Mouse (Mus musculus): ENCODE measurements around the gene Vmn1r12. TPM values are rescaled to one million over a fixed set of nuclear protein-coding genes. Genes with fewer than 3 reads are reported as not detected.
"Not testable (repeated sequence)": the region's sequence is repeated elsewhere in the genome, so short reads cannot be mapped to it uniquely, and the experiment has no call there.

The Vmn1r12 gene
- polyA plus RNA-seq (2015; fragmentation: Nextera tagmentation; extraction: Ambion mirVana), result not detected in 2 replicates

DNA sequence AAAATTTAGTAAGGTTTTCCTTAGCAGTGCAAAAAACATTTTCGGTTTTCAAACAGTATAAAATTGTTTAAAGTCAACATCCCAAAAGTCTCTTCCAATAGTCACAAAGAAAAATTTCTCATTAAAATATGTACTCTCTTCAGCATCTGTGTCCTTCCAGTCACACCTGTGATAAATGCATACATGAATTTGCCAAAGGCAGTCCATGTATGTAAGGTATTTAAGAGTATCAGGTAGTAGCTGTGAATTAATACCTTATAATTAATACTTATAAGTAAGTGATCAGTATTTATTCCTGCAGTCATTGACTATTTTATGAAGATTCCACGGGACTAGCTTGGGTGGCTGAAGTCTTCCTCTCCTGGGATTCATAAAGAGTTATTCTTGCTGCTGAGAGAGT, at the start of gene Vmn1r12:
Vmn1r12 (plus strand) TSS at position 301 of the 400 bp plus-strand sequence.
- Histone ChIP-seq H3K9me3 (ENCODE audit: control insufficient read depth, low read length) (no peaks in the 10 kb centered on the region), H3K4me1 (ENCODE audit: control insufficient read depth, insufficient read depth, low read depth, low read length) (no peaks in the 10 kb centered on the region), H3K4me3 (ENCODE audit: low read length) (no peak within 1 kb of the TSS), H3K27ac (ENCODE audit: low read depth, low read length) (no peak within 1 kb of the TSS), H3K9ac (ENCODE audit: low read depth, low read length) (no peak within 1 kb of the TSS), H3K27me3 (replicated peaks; ENCODE audit: control insufficient read depth, insufficient read depth, low read length) (no peaks in the 10 kb centered on the region), H3K36me3 (ENCODE audit: control insufficient read depth, insufficient read depth, low read length) (no peaks in the 10 kb centered on the region), H3K4me2 (ENCODE audit: low read length) (no peak within 1 kb of the TSS)
- ATAC-seq, result no peak
- WGBS, result 88% methylated on average over 2 of the region's 2 CpGs

DNA sequence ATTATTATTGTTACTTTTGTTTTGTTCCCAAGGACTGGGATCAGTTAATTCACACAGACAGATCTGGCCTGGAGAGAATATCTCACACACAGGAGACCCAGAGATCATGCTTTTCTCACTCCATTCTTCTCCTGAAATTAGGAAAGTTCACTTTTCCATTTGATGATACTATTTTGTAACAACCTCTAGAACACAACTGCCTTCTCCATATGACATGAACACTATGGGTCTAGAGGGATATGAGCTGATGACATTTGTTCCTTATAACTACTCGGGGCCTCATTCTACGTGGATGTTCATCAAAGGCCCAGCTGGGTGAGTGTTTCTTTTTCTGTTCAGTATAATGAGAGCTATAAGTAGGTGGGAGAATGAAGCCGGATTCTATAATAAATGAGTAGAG, 47.6 kb upstream of the Vmn1r12 start, which contains the start of gene Vmn1r10:
Vmn1r10 (plus strand) TSS at position 301 of the 400 bp plus-strand sequence.
- Histone ChIP-seq H3K4me2 (ENCODE audit: low read length) (no peak within 1 kb of the TSS), H3K4me1 (ENCODE audit: control insufficient read depth, insufficient read depth, low read depth, low read length) (no peaks in the 10 kb centered on the region), H3K9ac (ENCODE audit: low read depth, low read length) (no peak within 1 kb of the TSS), H3K27me3 (replicated peaks; ENCODE audit: control insufficient read depth, insufficient read depth, low read length) (no peaks in the 10 kb centered on the region), H3K4me3 (ENCODE audit: low read length) (no peak within 1 kb of the TSS), H3K9me3 (ENCODE audit: control insufficient read depth, low read length) (no peaks in the 10 kb centered on the region), H3K27ac (ENCODE audit: low read depth, low read length) (no peak within 1 kb of the TSS), H3K36me3 (ENCODE audit: control insufficient read depth, insufficient read depth, low read length) (no peaks in the 10 kb centered on the region)
- no peak for ATAC-seq
- 87% methylated on average over 3 of the region's 3 CpGs for WGBS

DNA sequence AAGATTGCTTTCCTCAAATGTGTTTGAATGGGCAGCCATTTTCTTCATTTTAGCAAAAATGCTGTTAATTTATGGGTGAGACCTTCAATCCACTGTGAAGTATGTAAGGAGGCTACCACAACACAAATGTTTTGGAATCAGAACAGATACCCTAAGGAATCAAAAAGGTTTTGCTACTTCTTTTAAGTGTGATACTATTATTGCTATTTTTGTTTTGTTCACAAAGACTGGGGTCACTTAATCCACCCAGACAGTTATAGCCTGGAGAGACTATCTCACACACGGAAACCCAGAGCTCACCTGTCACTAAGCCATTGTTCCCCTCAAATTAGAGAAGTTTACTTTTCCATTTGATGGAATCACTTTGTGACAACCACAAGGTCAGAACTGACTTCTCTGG, 23.6 kb upstream of the Vmn1r12 start, which contains the start of gene Vmn1r11:
Vmn1r11 (plus strand) TSS at position 301 of the 400 bp plus-strand sequence.
- Histone ChIP-seq H3K4me3 (ENCODE audit: low read length) (no peak within 1 kb of the TSS), H3K27ac (ENCODE audit: low read depth, low read length) (no peak within 1 kb of the TSS), H3K4me1 (ENCODE audit: control insufficient read depth, insufficient read depth, low read depth, low read length) (no peaks in the 10 kb centered on the region), H3K9ac (ENCODE audit: low read depth, low read length) (no peak within 1 kb of the TSS), H3K4me2 (ENCODE audit: low read length) (no peak within 1 kb of the TSS), H3K9me3 (ENCODE audit: control insufficient read depth, low read length) (no peaks in the 10 kb centered on the region), H3K36me3 (ENCODE audit: control insufficient read depth, insufficient read depth, low read length) (no peaks in the 10 kb centered on the region), H3K27me3 (replicated peaks; ENCODE audit: control insufficient read depth, insufficient read depth, low read length) (no peaks in the 10 kb centered on the region)
- whole genome bisulfite sequencing, result 74% methylated on average over 1 of the region's 1 CpGs
- no peak for ATAC-seq

DNA sequence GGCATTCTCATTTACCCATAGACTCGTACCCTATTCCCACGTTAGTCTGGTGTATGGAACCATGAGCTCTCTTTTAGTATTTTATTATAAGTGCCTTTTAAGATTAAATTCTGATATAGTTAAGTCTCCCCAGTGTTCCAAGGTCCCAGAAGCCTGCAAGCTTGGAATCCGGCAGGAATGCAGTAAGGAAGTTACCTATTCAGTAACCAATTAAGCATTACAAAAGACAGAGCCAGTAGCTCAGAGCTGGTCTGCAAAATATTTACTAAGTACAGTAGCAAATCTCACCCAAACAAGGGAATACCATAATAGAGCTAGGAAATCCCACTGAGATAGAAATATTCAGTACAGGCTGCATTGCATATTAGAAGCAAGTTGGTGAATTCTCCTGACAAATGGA, 33.3 kb downstream of the Vmn1r12 start:
- H3K4me2 ChIP-seq (ENCODE audit: low read length), result not testable (repeated sequence)

DNA sequence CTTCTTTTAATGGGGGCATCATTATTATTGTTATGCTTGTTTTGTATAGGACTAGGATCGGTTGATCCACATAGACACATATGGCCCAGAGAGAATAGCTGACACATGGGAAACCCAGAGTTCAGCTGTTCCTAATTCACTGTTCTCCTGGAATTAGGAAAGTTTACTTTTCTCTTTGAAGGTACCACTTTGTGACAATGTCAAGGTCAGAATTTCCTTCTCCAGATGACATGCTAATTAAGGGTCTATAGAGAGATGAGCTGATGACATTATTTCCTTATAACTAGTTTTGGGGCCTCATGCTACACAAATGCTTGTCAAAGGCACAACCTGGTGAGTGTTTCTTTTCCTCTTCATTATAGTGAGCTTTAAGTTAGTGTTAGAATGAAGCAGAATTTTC, 46.3 kb downstream of the Vmn1r12 start, which contains the start of gene Vmn1r13:
Vmn1r13 (plus strand) TSS at position 301 of the 400 bp plus-strand sequence.
- H3K36me3 ChIP-seq (ENCODE audit: control insufficient read depth, insufficient read depth, low read length); H3K9me3 ChIP-seq (ENCODE audit: control insufficient read depth, low read length); H3K9ac ChIP-seq (ENCODE audit: low read depth, low read length); H3K27me3 ChIP-seq (replicated peaks; ENCODE audit: control insufficient read depth, insufficient read depth, low read length); H3K4me2 ChIP-seq (ENCODE audit: low read length); H3K4me3 ChIP-seq (ENCODE audit: low read length); H3K4me1 ChIP-seq (ENCODE audit: control insufficient read depth, insufficient read depth, low read depth, low read length); H3K27ac ChIP-seq (ENCODE audit: low read depth, low read length); ATAC-seq: not testable (repeated sequence)
- WGBS, result 81% methylated on average over 1 of the region's 1 CpGs

More for the DNA sequence above, 33.3 kb downstream of the Vmn1r12 start:
- WGBS, result 59% methylated on average over 3 of the region's 3 CpGs
- not testable (repeated sequence) for H3K9ac ChIP-seq (ENCODE audit: low read depth, low read length); H3K27me3 ChIP-seq (replicated peaks; ENCODE audit: control insufficient read depth, insufficient read depth, low read length); H3K9me3 ChIP-seq (ENCODE audit: control insufficient read depth, low read length); H3K4me3 ChIP-seq (ENCODE audit: low read length); H3K27ac ChIP-seq (ENCODE audit: low read depth, low read length); H3K36me3 ChIP-seq (ENCODE audit: control insufficient read depth, insufficient read depth, low read length); ATAC-seq; H3K4me1 ChIP-seq (ENCODE audit: control insufficient read depth, insufficient read depth, low read depth, low read length)

Other genes with a start within 250 kb of the Vmn1r12 start
- gene Nt5c3, start 233.0 kb upstream of the Vmn1r12 start, polyA plus RNA-seq (2015; fragmentation: Nextera tagmentation; extraction: Ambion mirVana), result 150 and 161 TPM in 2 replicates
- gene Vmn1r4, start 232.9 kb upstream of the Vmn1r12 start, polyA plus RNA-seq (2015; fragmentation: Nextera tagmentation; extraction: Ambion mirVana), result 0.37 and 0.69 TPM in 2 replicates
- not detected in 2 replicates for gene Vmn1r5, start 186.6 kb upstream of the Vmn1r12 start, polyA plus RNA-seq (2015; fragmentation: Nextera tagmentation; extraction: Ambion mirVana)
- not detected in 2 replicates for gene Vmn1r6, start 159.7 kb upstream of the Vmn1r12 start, polyA plus RNA-seq (2015; fragmentation: Nextera tagmentation; extraction: Ambion mirVana)
- not detected in 2 replicates for gene Vmn1r7, start 131.6 kb upstream of the Vmn1r12 start, polyA plus RNA-seq (2015; fragmentation: Nextera tagmentation; extraction: Ambion mirVana)
- not detected in 2 replicates for gene Vmn1r8, start 124.6 kb upstream of the Vmn1r12 start, polyA plus RNA-seq (2015; fragmentation: Nextera tagmentation; extraction: Ambion mirVana)
- not detected in 2 replicates for gene Vmn1r9, start 90.1 kb upstream of the Vmn1r12 start, polyA plus RNA-seq (2015; fragmentation: Nextera tagmentation; extraction: Ambion mirVana)
- gene Vmn1r10, start 47.5 kb upstream of the Vmn1r12 start, polyA plus RNA-seq (2015; fragmentation: Nextera tagmentation; extraction: Ambion mirVana), result not detected in 2 replicates
- not detected in 2 replicates for gene Vmn1r11, start 23.5 kb upstream of the Vmn1r12 start, polyA plus RNA-seq (2015; fragmentation: Nextera tagmentation; extraction: Ambion mirVana)
- gene Vmn1r13, start 46.4 kb downstream of the Vmn1r12 start, polyA plus RNA-seq (2015; fragmentation: Nextera tagmentation; extraction: Ambion mirVana), result not detected in 2 replicates
- gene Vmn1r14, start 74.8 kb downstream of the Vmn1r12 start, polyA plus RNA-seq (2015; fragmentation: Nextera tagmentation; extraction: Ambion mirVana), result not detected in 2 replicates
- gene Vmn1r15, start 101.0 kb downstream of the Vmn1r12 start, polyA plus RNA-seq (2015; fragmentation: Nextera tagmentation; extraction: Ambion mirVana), result not detected in 2 replicates
- not detected in 2 replicates for gene Vmn1r16, start 172.6 kb downstream of the Vmn1r12 start, polyA plus RNA-seq (2015; fragmentation: Nextera tagmentation; extraction: Ambion mirVana)
- gene Vmn1r17, start 206.8 kb downstream of the Vmn1r12 start, polyA plus RNA-seq (2015; fragmentation: Nextera tagmentation; extraction: Ambion mirVana), result not detected in 2 replicates
- not detected in 2 replicates for gene Vmn1r18, start 238.9 kb downstream of the Vmn1r12 start, polyA plus RNA-seq (2015; fragmentation: Nextera tagmentation; extraction: Ambion mirVana)
- gene Vmn1r19, start 246.9 kb downstream of the Vmn1r12 start, polyA plus RNA-seq (2015; fragmentation: Nextera tagmentation; extraction: Ambion mirVana), result not detected in 2 replicates

Measured in hindbrain, embryonic 16.5 days (tissue).